Mouse (Mus musculus) olfactory bulb, adult 2 months (tissue): ENCODE measurements at regions not wholly inside any gene's neighbourhood (a gene's known extent, or its start where the extent isn't known, plus 50 kb on each side); places are given as distances from the start of the nearest gene placed in this dataset.

Experiments used
- CTCF ChIP-seq: fragments of 200-500 bp; IDR thresholded peaks from 2 replicates; pipeline ENCODE4 v1.5.1; 2012; ENCODE audit warnings: low read depth, mild to moderate bottlenecking, low read length, moderate library complexity; ENCODE audit not compliant: insufficient read depth
- POLR2A ChIP-seq: fragments of 200-500 bp; IDR thresholded peaks from 2 replicates; pipeline ENCODE4 v1.6.1; 2012; ENCODE audit warnings: mild to moderate bottlenecking, low read depth, low read length, moderate library complexity; ENCODE audit not compliant: insufficient read depth

- TF ChIP-seq POLR2A (no peak), CTCF (no peak)
Measured at GRCm38 (mm10) chr1:72084219-72084618, 127.9 kb downstream of the Mreg start.
